Mouse (Mus musculus): Measurements from ENCODE around the gene Epdr1. TPM values are rescaled to one million over a fixed set of nuclear protein-coding genes. Genes with fewer than 3 reads are reported as not detected.

Gene Epdr1
- total RNA-seq (2014; rRNA removed): 38.9 and 51.9 TPM in 2 replicates
- polyA plus RNA-seq (2015; fragmentation: Nextera tagmentation; extraction: Ambion mirVana): 40.3 and 42.4 TPM in 2 replicates

DNA sequence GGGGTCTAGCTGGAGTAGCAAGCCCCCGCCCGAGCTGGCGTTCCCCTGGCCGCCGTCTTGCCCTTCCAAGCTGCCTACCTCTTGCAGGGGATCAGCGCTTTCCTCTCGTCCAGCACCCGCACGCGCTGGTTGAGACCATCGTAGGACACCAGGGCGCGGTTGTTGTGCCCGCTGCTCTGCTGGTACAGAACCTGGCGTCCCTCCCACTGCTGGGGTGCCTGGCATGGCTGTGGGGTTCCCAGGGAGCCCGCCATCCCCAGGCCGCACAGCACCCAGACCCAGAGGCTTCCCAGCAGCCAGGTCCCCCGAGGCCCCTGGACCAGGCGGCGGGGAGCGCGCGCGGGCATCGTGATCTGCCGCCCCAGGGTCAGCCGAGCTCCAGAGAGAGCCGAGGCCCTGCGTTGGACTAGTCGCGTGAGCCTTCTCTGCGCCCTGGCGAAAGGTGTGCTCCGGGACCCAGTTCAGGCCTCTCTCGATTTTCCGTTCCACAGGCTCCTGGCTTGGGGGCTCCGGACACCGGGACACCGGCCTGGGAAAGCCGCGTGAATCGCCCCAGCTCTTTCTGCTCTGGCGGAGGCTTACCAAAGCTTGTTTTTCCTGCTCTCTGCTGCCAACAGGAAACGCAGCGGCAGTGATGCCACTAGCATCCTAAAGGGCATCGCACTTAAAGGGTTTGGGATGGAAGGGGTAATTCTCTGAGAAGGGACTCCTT, at the start of gene Epdr1:
Epdr1 (minus strand) TSS at position 712 of the 712 bp plus-strand sequence.
- TF ChIP-seq CTCF (IDR thresholded peaks at IDR 0.05; ENCODE audit: low read depth): peak; percentile 85
- ATAC-seq (peak; percentile 88), DNase-seq (ENCODE audit: low spot score) (peak; percentile 92)
- Histone ChIP-seq H3K9me3 (ENCODE audit: low read length) (no peaks in the 10 kb centered on the region), H3K27ac (peak within 1 kb of the TSS; percentile 90), H3K27me3 (ENCODE audit: insufficient read depth, low read length) (no peaks in the 10 kb centered on the region), H3K9ac (replicated peaks; ENCODE audit: low read length) (peak within 1 kb of the TSS; percentile 86), H3K4me2 (ENCODE audit: low read depth, low read length) (peak within 1 kb of the TSS; percentile 97), H3K4me3 (ENCODE audit: low read length) (peak within 1 kb of the TSS; percentile 91), H3K36me3 (ENCODE audit: insufficient read depth, low read length) (no peaks in the 10 kb centered on the region), H3K4me1 (ENCODE audit: insufficient read depth, low read length) (peaks cover 19% of the 10 kb centered on the region; the same call in 1 of the 2 replicates)
- under 1% methylated on average over 46 of the region's 46 CpGs for WGBS

GRCm38 (mm10) chr13:19668355-19669140, 48.8 kb upstream of the Epdr1 start:
- DNase-seq (ENCODE audit: low spot score): no peak

GRCm38 (mm10) chr13:19652405-19652804, 32.7 kb upstream of the Epdr1 start:
- TF ChIP-seq CTCF (IDR thresholded peaks at IDR 0.05; ENCODE audit: low read depth): no peak
- no peak for ATAC-seq
- H3K4me3 ChIP-seq (ENCODE audit: low read length): no peak overlapping the region
- no peak overlapping the region for H3K9ac ChIP-seq (replicated peaks; ENCODE audit: low read length)
- no peak overlapping the region for H3K27ac ChIP-seq
- H3K27me3 ChIP-seq (ENCODE audit: insufficient read depth, low read length): no peaks in the 10 kb centered on the region
- H3K4me2 ChIP-seq (ENCODE audit: low read depth, low read length): no peak overlapping the region
- H3K4me1 ChIP-seq (ENCODE audit: insufficient read depth, low read length): no peaks in the 10 kb centered on the region
- WGBS: 93% methylated on average over 2 of the region's 2 CpGs
- no peak for DNase-seq (ENCODE audit: low spot score)
- H3K36me3 ChIP-seq (ENCODE audit: insufficient read depth, low read length): no peaks in the 10 kb centered on the region
- no peaks in the 10 kb centered on the region for H3K9me3 ChIP-seq (ENCODE audit: low read length)

More at GRCm38 (mm10) chr13:19668355-19669140, 48.8 kb upstream of the Epdr1 start:
- Histone ChIP-seq H3K27ac (no peak overlapping the region), H3K9me3 (ENCODE audit: low read length) (no peaks in the 10 kb centered on the region), H3K9ac (replicated peaks; ENCODE audit: low read length) (no peak overlapping the region), H3K36me3 (ENCODE audit: insufficient read depth, low read length) (no peaks in the 10 kb centered on the region), H3K27me3 (ENCODE audit: insufficient read depth, low read length) (no peaks in the 10 kb centered on the region), H3K4me2 (ENCODE audit: low read depth, low read length) (no peak overlapping the region), H3K4me1 (ENCODE audit: insufficient read depth, low read length) (no peaks in the 10 kb centered on the region), H3K4me3 (ENCODE audit: low read length) (no peak overlapping the region)
- 61% methylated on average over 4 of the region's 4 CpGs for WGBS
- no peak for ATAC-seq
- no peak for TF ChIP-seq CTCF (IDR thresholded peaks at IDR 0.05; ENCODE audit: low read depth)

DNA sequence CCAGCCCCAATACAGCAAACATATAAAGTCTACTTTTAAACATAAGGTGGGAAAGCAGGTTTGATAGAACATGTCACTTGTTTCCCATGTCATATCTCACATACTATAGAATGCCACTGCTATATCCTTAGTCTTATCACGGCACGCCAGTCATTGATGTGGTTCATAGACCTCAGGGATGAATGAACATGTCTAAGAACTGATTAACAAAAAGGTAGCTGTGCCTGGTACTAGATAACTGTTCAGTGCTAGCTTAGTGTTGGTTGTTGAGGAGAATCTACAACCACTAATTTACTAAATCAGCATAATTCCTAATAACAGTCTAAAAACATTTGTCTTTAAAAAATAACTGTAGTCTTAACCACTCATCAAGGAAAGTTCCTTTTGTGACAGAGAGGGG, 30.1 kb upstream of the Epdr1 start:
- no peak for ATAC-seq

DNA sequence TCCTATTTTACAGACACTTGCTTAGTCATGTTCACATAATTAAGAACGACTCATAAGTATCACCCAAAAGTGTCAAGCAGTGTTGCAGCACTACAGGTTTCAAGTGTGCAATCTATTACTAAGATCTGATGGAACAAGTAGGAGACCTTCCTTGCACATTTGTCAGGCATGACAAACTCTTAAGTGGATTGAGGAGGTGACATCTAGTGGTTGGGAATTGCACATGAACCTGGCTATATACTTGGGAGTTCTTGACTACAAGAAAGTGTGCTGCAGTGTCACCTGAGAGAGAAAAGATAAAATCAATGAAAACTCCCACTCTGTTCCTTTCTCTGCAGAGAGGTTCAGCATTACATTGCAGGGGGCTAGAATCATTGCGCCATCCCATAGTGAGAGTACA, 24.5 kb upstream of the Epdr1 start:
- peak; percentile 62 for TF ChIP-seq CTCF (IDR thresholded peaks at IDR 0.05; ENCODE audit: low read depth)
- no peak overlapping the region for H3K4me3 ChIP-seq (ENCODE audit: low read length)
- H3K4me2 ChIP-seq (ENCODE audit: low read depth, low read length): no peak overlapping the region
- H3K9ac ChIP-seq (replicated peaks; ENCODE audit: low read length): no peak overlapping the region
- no peaks in the 10 kb centered on the region for H3K36me3 ChIP-seq (ENCODE audit: insufficient read depth, low read length)
- H3K27me3 ChIP-seq (ENCODE audit: insufficient read depth, low read length): no peaks in the 10 kb centered on the region
- H3K9me3 ChIP-seq (ENCODE audit: low read length): no peaks in the 10 kb centered on the region
- H3K4me1 ChIP-seq (ENCODE audit: insufficient read depth, low read length): no peaks in the 10 kb centered on the region
- 79% methylated on average over 2 of the region's 2 CpGs for WGBS
- ATAC-seq: peak; percentile 45; the same call in 1 of the 2 replicates
- H3K27ac ChIP-seq: no peak overlapping the region
- peak; percentile 42 for DNase-seq (ENCODE audit: low spot score)

More for the DNA sequence above, 30.1 kb upstream of the Epdr1 start:
- Histone ChIP-seq H3K27me3 (ENCODE audit: insufficient read depth, low read length) (no peaks in the 10 kb centered on the region), H3K4me1 (ENCODE audit: insufficient read depth, low read length) (no peaks in the 10 kb centered on the region), H3K9me3 (ENCODE audit: low read length) (no peaks in the 10 kb centered on the region), H3K9ac (replicated peaks; ENCODE audit: low read length) (no peak overlapping the region), H3K4me2 (ENCODE audit: low read depth, low read length) (no peak overlapping the region), H3K4me3 (ENCODE audit: low read length) (no peak overlapping the region), H3K36me3 (ENCODE audit: insufficient read depth, low read length) (no peaks in the 10 kb centered on the region), H3K27ac (no peak overlapping the region)
- no peak for TF ChIP-seq CTCF (IDR thresholded peaks at IDR 0.05; ENCODE audit: low read depth)
- DNase-seq (ENCODE audit: low spot score): no peak
- 94% methylated on average over 2 of the region's 2 CpGs for WGBS

DNA sequence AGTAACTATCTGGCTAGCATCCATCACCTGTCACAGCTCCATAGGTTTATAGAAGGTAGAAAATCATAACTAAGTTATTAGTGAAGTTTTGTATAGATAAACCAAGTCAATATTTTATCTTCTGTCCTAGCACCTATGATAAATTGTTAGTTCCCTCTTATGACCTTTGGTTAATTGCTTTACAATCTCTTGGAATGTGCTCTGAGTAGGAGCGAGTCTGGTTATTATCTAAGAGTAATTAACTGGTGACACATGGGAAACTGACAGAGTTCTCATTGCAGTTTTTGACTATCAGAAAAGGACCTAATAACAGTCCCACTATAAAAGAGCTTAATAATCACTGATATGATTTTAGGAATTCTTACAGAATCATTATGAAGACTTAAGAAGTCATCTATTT, 23.8 kb upstream of the Epdr1 start:
- Histone ChIP-seq H3K9ac (replicated peaks; ENCODE audit: low read length) (no peak overlapping the region), H3K4me3 (ENCODE audit: low read length) (no peak overlapping the region), H3K9me3 (ENCODE audit: low read length) (no peaks in the 10 kb centered on the region), H3K4me2 (ENCODE audit: low read depth, low read length) (no peak overlapping the region), H3K4me1 (ENCODE audit: insufficient read depth, low read length) (no peaks in the 10 kb centered on the region), H3K36me3 (ENCODE audit: insufficient read depth, low read length) (no peaks in the 10 kb centered on the region), H3K27ac (no peak overlapping the region), H3K27me3 (ENCODE audit: insufficient read depth, low read length) (no peaks in the 10 kb centered on the region)
- DNase-seq (ENCODE audit: low spot score): no peak
- no peak for ATAC-seq
- WGBS: 76% methylated on average over 1 of the region's 1 CpGs
- TF ChIP-seq CTCF (IDR thresholded peaks at IDR 0.05; ENCODE audit: low read depth): no peak

Measured in hindbrain, postnatal 0 days (tissue).